Mouse (Mus musculus) MEL (cell line): ENCODE results near the gene Cdh6.

Source experiments
- BHLHE40 ChIP-seq: IDR thresholded peaks from 2 replicates; pipeline ENCODE4 v1.6.1; 2012; ENCODE audit warnings: low read depth, mild to moderate bottlenecking, inconsistent platforms, low read length, improper control_type of control experiment, borderline replicate concordance
- CTCF ChIP-seq, 3 experiments: IDR thresholded peaks in 2 of 3; conservative IDR thresholded peaks in 1 of 3; 2 replicates each; pipeline ENCODE4 v1.5.1; 2011 to 2012; ENCODE audit warnings: low read length in 3 of 3, low read depth in 2 of 3, mild to moderate bottlenecking in 2 of 3, improper control_type of control experiment in 1 of 3, inconsistent platforms in 1 of 3, mixed read lengths in 1 of 3, moderate library complexity in 1 of 3; ENCODE audit not compliant: control insufficient read depth in 1 of 3, insufficient read depth in 1 of 3, poor library complexity in 1 of 3, severe bottlenecking in 1 of 3
- ELF1 ChIP-seq: IDR thresholded peaks from 2 replicates; pipeline ENCODE4 v1.6.1; 2014; ENCODE audit warnings: low read depth, mild to moderate bottlenecking, inconsistent platforms, low read length, improper control_type of control experiment, moderate library complexity
- EP300 ChIP-seq, 2 experiments: IDR thresholded peaks; 2 replicates each; pipeline ENCODE4 v1.6.1; 2011; ENCODE audit warnings: improper control_type of control experiment in 2 of 2, low read length in 2 of 2, low read depth in 1 of 2, mild to moderate bottlenecking in 1 of 2
- GATA1 ChIP-seq: IDR thresholded peaks from 2 replicates; pipeline ENCODE4 v1.6.1; 2011; ENCODE audit warnings: low read depth, low read length, improper control_type of control experiment
- MAX ChIP-seq: IDR thresholded peaks from 2 replicates; pipeline ENCODE4 v1.6.1; 2011; ENCODE audit warnings: low read length, improper control_type of control experiment
- MYC ChIP-seq: IDR thresholded peaks from 2 replicates; pipeline ENCODE4 v1.6.1; 2011; ENCODE audit warnings: low read depth, mild to moderate bottlenecking, low read length, improper control_type of control experiment, moderate library complexity
- NELFE ChIP-seq: IDR thresholded peaks from 2 replicates; pipeline ENCODE4 v1.6.1; 2011; ENCODE audit warnings: low read depth, low read length, improper control_type of control experiment
- POLR2A ChIP-seq, 2 experiments: IDR thresholded peaks; 2 replicates each; pipeline ENCODE4 v1.6.1; 2011 to 2012; ENCODE audit warnings: low read length in 2 of 2, mild to moderate bottlenecking in 2 of 2, control low read depth in 1 of 2, improper control_type of control experiment in 1 of 2, low read depth in 1 of 2, moderate library complexity in 1 of 2; ENCODE audit not compliant: control insufficient read depth in 1 of 2, insufficient read depth in 1 of 2, poor library complexity in 1 of 2
- POLR2AphosphoS5 ChIP-seq: IDR thresholded peaks from 2 replicates; pipeline ENCODE4 v1.6.1; 2012; ENCODE audit warnings: low read depth, borderline replicate concordance, mild to moderate bottlenecking, inconsistent platforms, low read length, moderate library complexity, mixed read lengths
- TAL1 ChIP-seq: IDR thresholded peaks from 2 replicates; pipeline ENCODE4 v1.6.1; 2012; ENCODE audit warnings: mild to moderate bottlenecking, inconsistent platforms, low read length, moderate library complexity, mixed read lengths
- TCF12 ChIP-seq: IDR thresholded peaks from 2 replicates; pipeline ENCODE4 v1.6.1; 2014; ENCODE audit warnings: low read depth, mild to moderate bottlenecking, inconsistent platforms, low read length, improper control_type of control experiment, moderate library complexity
- USF1 ChIP-seq: IDR thresholded peaks from 2 replicates; pipeline ENCODE4 v1.6.1; 2014; ENCODE audit warnings: low read depth, mild to moderate bottlenecking, inconsistent platforms, low read length, improper control_type of control experiment, moderate library complexity
- ZC3H11A ChIP-seq: IDR thresholded peaks from 2 replicates; pipeline ENCODE4 v1.6.1; 2012; ENCODE audit warnings: low read depth, mild to moderate bottlenecking, inconsistent platforms, low read length, improper control_type of control experiment

DNA sequence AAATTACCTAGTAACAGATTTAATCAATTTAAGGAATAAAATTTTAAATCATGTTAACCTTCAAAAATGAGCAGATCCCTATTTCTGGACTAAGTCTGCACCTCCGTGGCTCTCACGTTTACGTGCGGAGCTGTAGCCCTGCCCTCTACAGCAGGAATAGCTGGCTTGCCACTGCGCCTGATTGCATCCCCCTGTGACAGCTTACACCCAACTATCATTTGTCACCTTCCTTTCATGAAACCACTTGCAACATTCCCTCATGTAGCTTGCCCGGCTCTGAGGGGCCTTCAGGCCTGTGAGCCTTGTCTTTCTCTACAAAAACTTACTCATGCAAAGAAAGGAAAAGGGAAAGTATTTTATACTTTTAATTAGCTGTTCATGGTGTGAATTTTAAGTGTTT is 73.1 kb downstream of the Cdh6 start:
- TF ChIP-seq NELFE: no peak
- TF ChIP-seq CTCF (IDR thresholded peaks at IDR 0.05 in 2 of 3, conservative IDR thresholded peaks at IDR 0.05 in 1 of 3; ENCODE audit: control insufficient read depth in 1 of 3, insufficient read depth in 1 of 3, low read depth in 2 of 3, low read length in 3 of 3, poor library complexity in 1 of 3, severe bottlenecking in 1 of 3): no peak
- TF ChIP-seq ELF1: no peak
- no peak for TF ChIP-seq TAL1
- no peak for TF ChIP-seq EP300 (IDR thresholded peaks at IDR 0.05; ENCODE audit: low read depth in 1 of 2, low read length in 2 of 2)
- TF ChIP-seq MYC: no peak
- TF ChIP-seq POLR2A (IDR thresholded peaks at IDR 0.05; ENCODE audit: control insufficient read depth in 1 of 2, insufficient read depth in 1 of 2, low read depth in 1 of 2, low read length in 2 of 2, poor library complexity in 1 of 2): no peak
- no peak for TF ChIP-seq ZC3H11A
- no peak for TF ChIP-seq MAX
- TF ChIP-seq GATA1: no peak
- TF ChIP-seq BHLHE40: no peak
- TF ChIP-seq POLR2AphosphoS5: no peak
- no peak for TF ChIP-seq TCF12
- no peak for TF ChIP-seq USF1
